Mouse (Mus musculus): ENCODE data around the gene Adk.
A peak's percentile ranks its signal among the peaks of the same experiment; 100 is the strongest.
"Not testable (repeated sequence)": the region's sequence is repeated elsewhere in the genome, so short reads cannot be mapped to it uniquely, and the experiment has no call there.

Adk gene

DNA sequence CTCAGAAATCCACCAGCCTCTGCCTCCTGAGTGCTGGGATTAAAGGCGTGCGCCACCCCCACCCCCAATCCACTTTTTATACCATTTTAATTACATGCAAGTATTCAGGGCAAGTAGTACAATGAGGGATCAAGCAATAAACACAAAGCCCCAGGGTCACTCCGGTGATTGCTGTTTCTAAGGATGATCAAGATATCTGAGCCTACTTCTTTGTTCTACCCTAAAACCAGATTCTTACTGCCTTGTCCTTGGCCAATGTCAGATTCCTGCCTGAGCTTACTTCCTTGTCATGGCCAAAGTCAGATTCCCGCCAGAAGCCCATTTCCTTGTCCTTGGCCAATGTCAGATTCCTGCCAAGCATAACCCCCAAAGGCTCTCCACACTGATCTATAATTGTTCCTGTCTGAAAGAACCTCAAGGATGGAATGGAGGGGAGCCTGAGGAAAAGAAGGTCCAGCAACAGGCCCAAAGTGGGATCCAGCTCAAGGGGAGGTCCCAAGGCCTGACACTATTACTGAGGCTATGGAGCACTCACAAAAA lies 422.3 kb downstream of the Adk start:
- not testable (repeated sequence) for DNase-seq (ENCODE audit: inconsistent age in 2 of 2, low spot score in 1 of 2)

DNA sequence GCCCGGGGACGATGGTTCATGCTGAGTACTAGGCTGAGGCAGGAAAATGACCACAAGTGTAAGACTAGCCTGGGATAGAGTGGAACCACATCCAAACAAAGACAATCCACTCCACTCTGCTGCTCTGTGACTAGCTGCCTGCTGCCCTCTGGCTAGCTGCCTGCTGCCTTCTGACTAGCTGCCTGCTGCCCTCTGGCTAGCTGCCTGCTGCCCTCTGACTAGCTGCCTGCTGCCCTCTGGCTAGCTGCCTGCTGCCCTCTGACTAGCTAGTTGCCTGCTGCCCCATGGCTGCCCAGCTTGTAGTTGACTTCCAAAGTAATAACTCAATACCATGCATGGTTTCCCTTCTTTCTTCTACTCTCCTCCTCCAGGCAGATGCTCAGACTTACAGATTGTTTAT lies 424.8 kb downstream of the Adk start:
- DNase-seq (ENCODE audit: inconsistent age in 2 of 2, low spot score in 1 of 2) = no peak

DNA sequence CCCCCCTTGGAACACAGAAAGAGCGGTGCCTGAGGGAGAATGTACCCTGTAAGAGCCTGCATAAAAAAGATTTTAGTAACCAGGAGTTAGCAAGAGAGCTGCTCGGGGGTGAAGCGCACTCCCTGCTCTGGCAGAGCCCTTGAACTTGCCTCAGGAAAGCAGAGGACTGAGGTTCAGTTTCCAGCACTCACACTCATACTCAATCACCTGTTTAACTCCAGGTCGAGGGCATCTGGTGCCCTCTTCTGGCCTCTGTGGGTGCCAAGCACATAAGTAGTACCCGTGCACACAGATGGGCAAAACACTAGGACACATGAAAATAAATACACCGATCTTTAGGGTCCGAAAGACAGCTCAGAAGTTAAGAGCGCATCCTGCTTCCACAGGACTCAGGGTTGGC lies 427.2 kb downstream of the Adk start:
- no peak for DNase-seq (ENCODE audit: inconsistent age in 2 of 2, low spot score in 1 of 2)

DNA sequence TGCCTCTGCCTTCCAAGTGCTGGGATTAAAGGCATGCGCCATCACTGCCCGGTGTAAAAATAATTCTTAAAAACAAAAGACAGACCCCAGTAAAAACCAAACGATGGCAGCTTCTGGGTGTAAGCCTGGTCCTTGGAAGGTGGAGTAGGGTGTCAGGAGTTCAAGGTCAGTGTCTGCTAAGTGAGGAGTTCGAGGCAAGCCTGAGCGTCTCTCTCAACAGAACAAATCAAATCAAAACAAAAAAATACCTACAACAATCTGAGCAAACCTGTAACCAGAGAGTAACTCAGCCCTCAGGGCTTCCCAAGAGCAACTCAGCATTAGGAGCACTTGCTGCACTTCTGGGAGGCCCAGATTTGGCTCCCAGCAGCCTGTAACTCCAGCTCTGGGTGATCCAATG lies 427.8 kb downstream of the Adk start:
- no peak for DNase-seq (ENCODE audit: inconsistent age in 2 of 2, low spot score in 1 of 2)

DNA sequence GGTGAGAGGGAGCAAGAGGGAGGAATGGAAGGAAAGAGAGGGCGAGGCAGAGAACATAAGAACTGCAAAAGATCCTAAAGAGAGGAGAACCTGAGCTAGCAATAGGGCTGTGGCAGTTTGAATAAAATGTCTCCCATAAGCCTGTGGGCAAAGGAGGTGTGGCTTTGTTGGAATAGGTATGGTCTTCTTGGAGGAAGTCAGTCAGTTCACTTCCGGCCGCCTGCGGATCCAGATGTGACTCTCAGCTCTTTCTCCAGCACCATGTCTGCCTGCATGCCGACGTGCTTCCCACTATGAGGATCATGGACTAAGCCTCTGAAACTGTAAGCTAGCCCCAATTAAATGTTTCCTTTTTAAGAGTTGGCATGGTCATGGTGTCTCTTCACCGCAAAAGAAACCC lies 428.9 kb downstream of the Adk start, which contains the start of gene Kat6b:
TSS of gene Kat6b (plus strand) at position 204 of the 400 bp plus-strand sequence.
- no peak for DNase-seq (ENCODE audit: inconsistent age in 2 of 2, low spot score in 1 of 2)

DNA sequence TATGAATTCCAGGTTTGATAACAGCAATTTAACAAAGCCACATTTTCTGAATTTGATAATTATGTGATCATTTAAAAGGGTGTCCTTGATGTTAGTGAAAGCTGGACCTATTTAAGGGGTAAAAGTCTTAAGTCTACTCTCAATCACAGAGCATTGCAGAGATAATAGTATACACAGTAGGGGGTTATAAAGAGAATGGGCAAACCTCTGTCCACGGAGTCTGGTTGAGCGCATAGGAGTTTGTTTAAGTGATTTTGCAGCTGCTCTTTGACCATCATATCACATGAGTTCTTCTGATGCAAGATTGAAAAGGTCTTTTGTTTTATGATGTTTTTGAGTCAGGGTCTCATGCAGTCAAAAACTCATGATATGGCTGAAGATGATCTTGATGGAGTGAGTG lies 431.8 kb downstream of the Adk start:
- DNase-seq (ENCODE audit: inconsistent age in 2 of 2, low spot score in 1 of 2) = no peak

DNA sequence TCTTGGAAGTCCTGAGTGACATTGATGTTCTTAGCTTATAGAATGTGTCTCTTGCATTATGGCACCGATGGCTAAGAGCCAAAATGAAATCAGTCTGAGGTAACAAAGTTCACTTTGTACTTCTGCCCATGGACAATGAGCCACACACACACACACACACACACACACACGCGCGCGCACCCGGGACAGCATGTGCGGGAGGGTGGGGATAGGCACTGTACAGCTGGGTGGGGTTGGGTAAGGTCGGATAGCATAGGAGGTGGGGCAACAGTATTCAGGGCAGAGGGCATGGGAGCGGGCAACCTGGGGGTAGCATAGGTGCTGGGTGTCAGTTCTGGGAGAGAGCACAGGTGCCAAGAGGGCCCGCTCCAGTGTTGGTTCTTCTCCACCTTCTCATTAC lies 432.3 kb downstream of the Adk start:
- DNase-seq (ENCODE audit: inconsistent age in 2 of 2, low spot score in 1 of 2) = no peak

DNA sequence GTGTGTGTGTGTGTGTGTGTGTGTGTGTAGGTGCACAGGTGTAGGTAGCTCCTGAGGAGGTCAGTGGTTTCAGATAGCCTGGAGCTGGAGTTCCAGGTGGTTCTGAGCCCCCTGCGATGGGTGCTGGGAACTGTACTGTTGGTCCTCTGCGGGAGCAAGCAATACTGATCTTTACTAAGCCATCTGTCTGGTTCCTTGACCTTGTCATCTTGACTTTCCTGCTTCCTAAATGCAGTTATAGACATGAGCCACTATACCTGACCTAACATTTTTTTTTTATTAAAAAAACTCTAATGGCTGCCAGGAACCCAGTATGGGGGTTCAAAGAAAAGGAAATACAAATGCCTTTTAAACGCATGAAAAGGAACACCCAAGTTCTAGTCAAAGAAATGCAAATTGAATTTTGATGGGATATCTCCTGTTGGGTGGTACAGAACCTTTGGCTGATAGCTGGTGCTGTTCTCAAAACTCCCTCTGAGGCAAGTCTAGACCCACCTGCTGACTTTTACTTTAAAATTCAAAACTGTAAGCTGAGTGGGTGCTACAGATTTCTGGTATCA lies 433.7 kb downstream of the Adk start:
- no peak for DNase-seq (ENCODE audit: inconsistent age in 2 of 2, low spot score in 1 of 2)

DNA sequence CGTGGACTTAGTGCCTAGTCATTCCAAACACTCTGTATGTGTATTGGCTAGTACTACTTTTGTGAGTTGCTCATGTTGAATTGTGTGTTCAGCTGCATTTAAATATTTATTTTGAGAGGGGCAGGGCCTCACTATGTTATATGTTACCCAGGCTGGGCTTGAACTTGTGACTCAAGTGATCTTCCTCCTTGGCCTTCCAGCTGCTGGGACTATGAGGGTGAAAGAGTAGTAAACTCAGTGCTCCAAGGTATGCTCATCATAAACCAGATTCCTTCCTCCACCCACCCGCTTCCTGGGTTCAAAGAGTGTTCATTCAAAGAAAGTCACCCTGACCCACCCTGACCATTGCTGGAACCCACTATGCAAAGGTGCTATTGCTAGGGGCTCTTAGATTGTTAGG lies 434.8 kb downstream of the Adk start:
- not testable (repeated sequence) for DNase-seq (ENCODE audit: inconsistent age in 2 of 2, low spot score in 1 of 2)

DNA sequence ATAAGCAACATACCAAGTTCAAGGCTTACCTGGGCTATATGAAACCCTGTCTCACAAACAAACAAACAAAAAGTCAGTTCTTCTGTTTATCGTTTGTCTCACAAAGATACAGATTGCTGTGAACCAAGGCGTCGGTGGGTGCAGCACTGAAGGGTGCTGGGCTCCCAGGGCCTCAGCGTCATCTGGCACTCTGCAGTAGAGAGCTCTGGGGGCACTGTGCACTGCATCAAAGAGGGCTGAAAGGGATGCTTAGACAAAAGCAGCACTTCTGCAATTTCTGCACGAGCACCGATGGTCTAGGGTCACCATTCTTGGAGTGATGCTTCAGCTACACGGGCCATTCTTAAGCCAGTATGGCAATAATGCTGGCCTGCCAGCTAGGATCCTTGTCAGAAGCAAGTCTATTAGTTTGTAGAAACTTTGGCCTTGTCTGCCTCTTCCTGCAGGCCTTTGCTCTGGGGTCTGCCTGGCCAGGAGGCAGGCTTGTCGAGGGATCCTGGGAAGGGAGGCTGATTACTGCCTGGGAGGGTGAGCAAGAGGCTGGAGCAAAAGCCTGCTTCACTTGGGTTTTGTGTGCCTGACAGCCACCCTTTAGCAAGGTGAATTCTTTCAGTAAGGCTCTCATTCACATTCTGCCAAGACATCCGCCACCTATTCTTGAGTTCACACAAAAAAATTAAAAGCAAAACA lies 436.2 kb downstream of the Adk start:
- not testable (repeated sequence) for DNase-seq (ENCODE audit: inconsistent age in 2 of 2, low spot score in 1 of 2)

DNA sequence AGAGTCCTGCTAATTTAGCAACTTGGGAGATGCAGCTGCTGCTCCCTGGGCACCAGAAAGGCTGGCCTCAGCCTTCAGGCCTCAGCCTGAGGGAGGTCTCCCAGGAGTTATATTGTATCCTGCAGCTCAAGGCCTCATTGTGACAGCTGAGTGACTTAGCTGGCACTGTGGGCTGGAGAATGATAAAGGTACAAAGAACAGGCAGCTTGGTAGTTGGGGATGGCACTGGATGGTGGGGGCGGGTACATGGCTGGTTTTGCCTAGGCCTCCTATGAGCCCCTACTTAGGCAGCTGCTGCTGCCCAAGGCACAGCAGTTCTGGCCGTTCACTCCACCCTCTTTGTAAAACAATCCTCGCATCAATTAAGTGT lies 436.7 kb downstream of the Adk start:
- peak in 1 of 2 experiments; percentile 66 for DNase-seq (ENCODE audit: inconsistent age in 2 of 2, low spot score in 1 of 2)

DNA sequence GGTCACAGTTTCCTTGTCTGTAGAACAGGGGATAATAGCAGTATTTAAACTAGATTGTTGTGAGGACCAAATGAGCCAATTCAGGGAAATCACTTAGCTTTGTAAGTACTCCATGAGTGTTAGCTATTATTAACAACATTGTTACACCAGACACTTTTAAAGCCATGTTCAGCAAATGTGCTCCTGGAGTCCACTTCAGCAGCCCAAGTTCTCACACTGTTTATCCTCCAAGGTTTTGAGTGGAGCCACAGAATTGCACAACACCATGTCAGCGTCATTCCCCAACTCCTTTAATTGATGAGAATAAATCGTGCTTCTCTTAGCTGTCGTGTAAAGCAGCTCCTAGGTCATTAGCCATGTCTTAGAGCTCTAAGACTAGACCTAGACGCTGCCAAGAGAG lies 437.8 kb downstream of the Adk start:
- peak in 1 of 2 experiments; percentile 74 for DNase-seq (ENCODE audit: inconsistent age in 2 of 2, low spot score in 1 of 2)
